Mouse (Mus musculus) olfactory bulb, adult 2 months (tissue): ENCODE measurements at regions not wholly inside any gene's neighbourhood (a gene's known extent, or its start where the extent isn't known, plus 50 kb on each side); places are given as distances from the start of the nearest gene placed in this dataset.

ENCODE experiments used
- CTCF ChIP-seq: fragments of 200-500 bp; IDR thresholded peaks from 2 replicates; pipeline ENCODE4 v1.5.1; 2012; ENCODE audit warnings: low read depth, mild to moderate bottlenecking, low read length, moderate library complexity; ENCODE audit not compliant: insufficient read depth
- POLR2A ChIP-seq: fragments of 200-500 bp; IDR thresholded peaks from 2 replicates; pipeline ENCODE4 v1.6.1; 2012; ENCODE audit warnings: mild to moderate bottlenecking, low read depth, low read length, moderate library complexity; ENCODE audit not compliant: insufficient read depth

- TF ChIP-seq POLR2A (no peak), CTCF (no peak)
Observed at GRCm38 (mm10) chr13:57332976-57333375, 437.2 kb upstream of the Trpc7 start.
